Comparison of ENCODE assay signal across 12 mouse cellular contexts in genomic region chr3:17796766-17797165, GRCm38 (mm10).
DNase-seq lines count a peak whose midpoint lies in the region; ATAC-seq lines count a peak whose summit lies in the region.
"Had no signal": no experiment of that assay in that cellular context is flagged by ENCODE, and none has a peak within 500 bp of the region (broad histone marks: within the 10 kb centered on the region; RNA-seq: fewer than 3 reads in every experiment).

No protein-coding gene starts in this region.

- peaks cover 24% of the 10 kb centered on the region for H3K36me3 ChIP-seq in forebrain, embryonic 13.5 days (ENCODE audit: poor library complexity, severe bottlenecking)
- H3K36me3 ChIP-seq in midbrain, embryonic 11.5 days (ENCODE audit: control insufficient read depth, insufficient read depth, low read length) = peaks cover 12% of the 10 kb centered on the region
- H3K36me3 ChIP-seq: liver, embryonic 15.5 days had no signal

- peak overlapping the region; percentile 89 for H3K4me2 ChIP-seq in forebrain, embryonic 13.5 days
- H3K4me2 ChIP-seq in midbrain, embryonic 11.5 days = peak overlapping the region; percentile 76
- H3K4me2 ChIP-seq: liver, embryonic 15.5 days had no signal

- DNase-seq in right cerebral cortex, adult 18-20 months = peak; percentile 49
- no peak for DNase-seq in right cerebral cortex, postnatal 36 days (ENCODE audit: low spot score in 2 of 2)
- DNase-seq in midbrain, embryonic 11.5 days (ENCODE audit: low spot score, missing footprints) = peak; percentile 92
- peak; percentile 57 for DNase-seq in retina, postnatal 1 day
- DNase-seq in kidney, postnatal 14 days = no peak
- no peak for DNase-seq in urinary bladder, postnatal 14 days (ENCODE audit: low spot score)
- DNase-seq in adrenal gland, postnatal 36 days = no peak
- DNase-seq: heart, adult 18-20 months; kidney, adult 18-20 months had no signal

- ATAC-seq in forebrain, embryonic 13.5 days = peak; percentile 14
- ATAC-seq in midbrain, embryonic 11.5 days (ENCODE audit: low FRiP score) = 0 out of 2 replicates have a peak, but pooled peaks have one; percentile 11

- peak overlapping the region; percentile 99 for H3K27ac ChIP-seq in forebrain, embryonic 13.5 days
- H3K27ac ChIP-seq in midbrain, embryonic 11.5 days (ENCODE audit: low read depth, low read length) = peak overlapping the region; percentile 99
- H3K27ac ChIP-seq: liver, embryonic 15.5 days; stomach, postnatal 0 days had no signal

- peak overlapping the region; percentile 70 for H3K4me3 ChIP-seq in forebrain, embryonic 13.5 days
- peak overlapping the region; percentile 79 for H3K4me3 ChIP-seq in midbrain, embryonic 11.5 days (ENCODE audit: low read depth, low read length)
- H3K4me3 ChIP-seq: liver, embryonic 15.5 days had no signal

- H3K27me3 ChIP-seq in forebrain, embryonic 13.5 days = no peaks in the 10 kb centered on the region
- no peaks in the 10 kb centered on the region for H3K27me3 ChIP-seq in midbrain, embryonic 11.5 days (ENCODE audit: control insufficient read depth, insufficient read depth, low read length)

- 40% methylated on average over 3 of the region's 3 CpGs for WGBS in forebrain, embryonic 13.5 days
- 28% methylated on average over 3 of the region's 3 CpGs for WGBS in midbrain, embryonic 11.5 days

- peak overlapping the region; percentile 99 for H3K9ac ChIP-seq in forebrain, embryonic 13.5 days
- H3K9ac ChIP-seq in midbrain, embryonic 11.5 days (ENCODE audit: low read length) = peak overlapping the region; percentile 98
- H3K9ac ChIP-seq: liver, embryonic 15.5 days had no signal

- H3K9me3 ChIP-seq in forebrain, embryonic 13.5 days (replicated peaks) = no peaks in the 10 kb centered on the region
- H3K9me3 ChIP-seq in midbrain, embryonic 11.5 days (ENCODE audit: control insufficient read depth, low read length) = no peaks in the 10 kb centered on the region
- H3K9me3 ChIP-seq: liver, embryonic 15.5 days had no signal

- peaks cover 25% of the 10 kb centered on the region for H3K4me1 ChIP-seq in forebrain, embryonic 13.5 days
- H3K4me1 ChIP-seq in midbrain, embryonic 11.5 days (ENCODE audit: control insufficient read depth, insufficient read depth, low read length) = peaks cover 12% of the 10 kb centered on the region
- H3K4me1 ChIP-seq: liver, embryonic 15.5 days had no signal

Comparison
In these comparisons a context has a peak if more than half of its experiments do, and no peak if none do; other contexts are left out.
1. DNase-seq: peak in right cerebral cortex, adult 18-20 months (single experiment), midbrain, embryonic 11.5 days (single experiment) and retina, postnatal 1 day (single experiment); none in right cerebral cortex, postnatal 36 days (0 of 2), kidney, postnatal 14 days (single experiment), urinary bladder, postnatal 14 days (single experiment) and adrenal gland, postnatal 36 days (0 of 2).